Mouse (Mus musculus) megakaryocyte, embryonic 14.5 days (primary cell): ENCODE data around the gene Ckb. TPM values are rescaled to one million over a fixed set of nuclear protein-coding genes. Genes with fewer than 3 reads are reported as not detected.

Experiments used
- H3K27me3 ChIP-seq: replicated peaks from 2 replicates; pipeline ENCODE3; 2012; ENCODE audit warnings: inconsistent platforms
- H3K36me3 ChIP-seq: replicated peaks from 2 replicates; pipeline ENCODE3; 2012; ENCODE audit warnings: low read length, inconsistent platforms, mixed read lengths
- H3K4me1 ChIP-seq: 2 replicates; pipeline ENCODE4 v1.6.1; 2012; ENCODE audit warnings: inconsistent platforms
- H3K4me3 ChIP-seq: replicated peaks from 2 replicates; pipeline ENCODE3; 2012; ENCODE audit warnings: moderate library complexity, mild to moderate bottlenecking, inconsistent platforms
- H3K9me3 ChIP-seq: 2 replicates; pipeline ENCODE4 v1.6.1; 2012; ENCODE audit warnings: inconsistent platforms
- FLI1 ChIP-seq: IDR thresholded peaks from 2 replicates; pipeline ENCODE4 v1.6.1; 2012; ENCODE audit warnings: low read length, inconsistent platforms, mixed read lengths
- GATA1 ChIP-seq: IDR thresholded peaks from 3 replicates; pipeline ENCODE4 v1.6.1; 2012; ENCODE audit warnings: mixed read lengths, low read length, inconsistent platforms, borderline replicate concordance
- polyA plus RNA-seq: library from polyadenylated mRNA; stranded (reverse); fragments of >175 nt; gene quantifications from 2 replicates; pipeline ENCODE4 v1.2.3, GENCODE M21; 2012; ENCODE audit warnings: low replicate concordance; ENCODE audit not compliant: insufficient read depth

Ckb gene
- polyA plus RNA-seq, 1 experiment = 102 TPM

GRCm38 (mm10) chr12:111704609-111705008 lies 32.5 kb upstream of the Ckb start:
- Histone ChIP-seq H3K36me3 (peaks cover 20% of the 10 kb centered on the region), H3K27me3 (peaks cover 31% of the 10 kb centered on the region), H3K4me3 (no peak overlapping the region), H3K9me3 (no peaks in the 10 kb centered on the region), H3K4me1 (peaks cover 9% of the 10 kb centered on the region; the same call in 1 of the 2 replicates)
- TF ChIP-seq GATA1 (no peak), FLI1 (no peak)

GRCm38 (mm10) chr12:111703301-111703700 lies 31.2 kb upstream of the Ckb start:
- Histone ChIP-seq H3K9me3 (no peaks in the 10 kb centered on the region), H3K36me3 (peaks cover 9% of the 10 kb centered on the region), H3K27me3 (peaks cover 34% of the 10 kb centered on the region), H3K4me1 (peaks cover 9% of the 10 kb centered on the region; the same call in 1 of the 2 replicates), H3K4me3 (no peak overlapping the region)
- TF ChIP-seq FLI1 = no peak
- no peak for TF ChIP-seq GATA1

DNA sequence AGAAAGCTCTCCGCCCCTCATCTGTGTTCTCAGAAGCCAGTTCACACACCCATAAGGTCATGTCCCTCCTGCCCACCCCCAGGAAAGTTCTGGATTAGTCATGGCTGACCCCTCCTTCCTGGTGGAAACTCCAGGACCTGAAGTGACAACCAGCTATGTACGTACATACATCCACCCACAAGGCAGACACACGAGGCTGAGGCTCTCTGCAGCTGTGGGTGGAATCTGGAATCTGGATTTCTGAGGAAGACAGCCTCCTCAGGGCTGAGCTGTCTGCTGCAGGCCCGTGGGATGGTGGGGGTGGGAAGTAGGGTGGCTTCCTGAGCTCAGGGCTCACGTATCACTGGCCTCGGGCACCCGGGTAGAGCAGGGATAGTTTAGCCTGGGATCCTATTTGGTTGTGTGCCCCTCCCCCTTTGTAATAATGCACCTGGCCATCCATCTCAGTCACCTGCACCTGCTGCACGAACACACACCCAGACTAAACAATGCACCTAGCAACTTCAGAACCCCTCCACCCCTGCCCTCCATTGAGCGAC lies 28.9 kb upstream of the Ckb start:
- H3K27me3 ChIP-seq = peaks cover 42% of the 10 kb centered on the region
- no peak for TF ChIP-seq GATA1

GRCm38 (mm10) chr12:111699542-111699941 lies 27.4 kb upstream of the Ckb start:
- no peaks in the 10 kb centered on the region for H3K36me3 ChIP-seq
- no peaks in the 10 kb centered on the region for H3K9me3 ChIP-seq
- H3K27me3 ChIP-seq = peaks cover 34% of the 10 kb centered on the region
- TF ChIP-seq FLI1 = no peak
- TF ChIP-seq GATA1 = no peak
- H3K4me3 ChIP-seq = no peak overlapping the region
- peaks cover 35% of the 10 kb centered on the region for H3K4me1 ChIP-seq

More for the DNA sequence above, 28.9 kb upstream of the Ckb start:
- no peaks in the 10 kb centered on the region for H3K9me3 ChIP-seq
- H3K36me3 ChIP-seq = no peaks in the 10 kb centered on the region
- no peak overlapping the region for H3K4me3 ChIP-seq
- peaks cover 23% of the 10 kb centered on the region for H3K4me1 ChIP-seq

- H3K4me3 ChIP-seq = no peak overlapping the region
- peaks cover 45% of the 10 kb centered on the region for H3K4me1 ChIP-seq
- no peaks in the 10 kb centered on the region for H3K36me3 ChIP-seq
- no peaks in the 10 kb centered on the region for H3K9me3 ChIP-seq
- H3K27me3 ChIP-seq = peaks cover 28% of the 10 kb centered on the region
- TF ChIP-seq GATA1 (no peak), FLI1 (no peak)
These were observed 26.3 kb upstream of the Ckb start for GRCm38 (mm10) chr12:111698346-111698913.

- no peak for TF ChIP-seq GATA1
- Histone ChIP-seq H3K4me3 (no peak overlapping the region), H3K36me3 (no peaks in the 10 kb centered on the region), H3K9me3 (no peaks in the 10 kb centered on the region), H3K27me3 (peaks cover 25% of the 10 kb centered on the region), H3K4me1 (peaks cover 52% of the 10 kb centered on the region)
These were observed 25.6 kb upstream of the Ckb start for GRCm38 (mm10) chr12:111697708-111698107.

- Histone ChIP-seq H3K9me3 (no peaks in the 10 kb centered on the region), H3K4me3 (no peak overlapping the region), H3K27me3 (peaks cover 27% of the 10 kb centered on the region), H3K4me1 (peaks cover 67% of the 10 kb centered on the region), H3K36me3 (no peaks in the 10 kb centered on the region)
- TF ChIP-seq FLI1 = no peak
- no peak for TF ChIP-seq GATA1
These were observed 24.1 kb upstream of the Ckb start for GRCm38 (mm10) chr12:111696239-111696638.

DNA sequence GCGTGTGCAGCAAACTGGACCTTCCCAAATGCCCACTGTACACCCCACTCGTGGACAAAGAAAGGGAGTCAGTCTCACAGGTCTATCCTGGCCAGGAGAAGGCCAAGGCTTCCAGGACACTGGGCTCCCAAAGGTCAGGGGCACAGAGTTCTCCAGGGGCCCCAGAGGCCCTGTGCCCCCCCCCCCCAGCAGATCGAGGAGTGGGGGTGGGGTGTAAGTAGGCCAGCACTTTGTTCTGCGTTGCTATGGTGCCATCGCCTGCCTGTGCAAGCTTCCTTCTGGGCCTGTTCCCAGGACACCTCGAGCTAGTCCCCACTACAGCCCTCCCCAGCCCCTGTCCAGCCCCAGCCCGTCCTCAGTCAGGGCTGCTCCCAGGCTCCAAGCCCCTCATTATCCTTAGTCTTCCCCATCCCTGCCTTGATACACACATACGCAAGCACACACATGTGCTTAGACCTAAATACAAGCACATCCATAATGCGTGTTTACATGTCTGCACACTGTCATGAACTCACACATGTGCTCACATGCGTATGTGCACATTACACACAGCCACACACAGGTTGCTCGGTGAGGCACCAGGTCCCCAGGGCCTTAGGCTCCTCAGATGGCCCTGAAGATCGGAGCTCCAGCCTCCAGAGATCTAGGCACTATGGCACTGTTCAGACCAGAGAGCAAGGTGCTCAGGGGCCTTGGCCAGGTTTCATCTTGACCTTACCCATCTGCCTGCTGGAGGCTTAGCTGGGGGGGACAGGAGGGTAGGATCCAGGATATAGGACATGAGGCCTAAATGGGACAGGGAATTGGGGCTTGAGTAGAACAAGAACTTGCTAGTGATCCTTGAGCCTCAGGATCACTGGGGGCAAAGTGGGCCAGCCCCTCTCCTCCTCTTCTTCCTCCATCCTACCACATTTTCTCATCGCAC lies 23.0 kb upstream of the Ckb start:
- H3K27me3 ChIP-seq = peaks cover 25% of the 10 kb centered on the region
- H3K9me3 ChIP-seq = no peaks in the 10 kb centered on the region
- H3K4me3 ChIP-seq = no peak overlapping the region
- H3K4me1 ChIP-seq = peaks cover 75% of the 10 kb centered on the region
- H3K36me3 ChIP-seq = no peaks in the 10 kb centered on the region
- TF ChIP-seq FLI1 = no peak
- TF ChIP-seq GATA1 = no peak

DNA sequence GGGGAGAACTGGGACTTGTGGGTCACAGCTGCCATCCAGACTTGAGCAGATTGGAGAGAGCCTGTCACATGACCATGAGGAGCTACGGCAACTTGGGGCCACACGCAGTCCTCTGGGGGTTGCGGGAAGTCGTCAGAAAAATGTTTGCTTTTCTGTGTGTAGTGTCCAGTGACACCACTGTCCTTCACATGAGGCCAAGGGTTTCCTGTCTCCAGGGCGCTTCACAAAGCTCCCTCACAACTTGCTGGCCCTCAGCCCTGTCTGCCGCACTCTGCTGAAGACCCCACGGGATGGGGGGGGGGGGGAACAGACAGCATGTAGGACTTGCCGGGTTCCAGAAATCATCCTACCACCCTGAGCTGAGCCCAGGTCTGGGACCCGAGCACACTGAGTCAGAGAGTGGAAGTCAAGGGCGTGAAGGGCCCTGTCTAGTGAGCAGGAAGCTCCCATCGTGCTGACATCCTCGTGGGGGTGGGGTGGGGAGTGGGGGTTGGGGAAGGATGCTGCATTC lies 22.2 kb upstream of the Ckb start:
- Histone ChIP-seq H3K36me3 (no peaks in the 10 kb centered on the region), H3K9me3 (no peaks in the 10 kb centered on the region), H3K4me3 (no peak overlapping the region), H3K27me3 (peaks cover 26% of the 10 kb centered on the region), H3K4me1 (peaks cover 71% of the 10 kb centered on the region)
- TF ChIP-seq GATA1 (no peak), FLI1 (no peak)
